Mouse (Mus musculus) MEL-GATA-1-ER (cell line): ENCODE data around the gene Fam240b.

Source experiments
- DNase-seq: peaks from one replicate; pipeline ENCODE4 v3.0.0-alpha.2; 2012; ENCODE audit warnings: low read depth; ENCODE audit errors: extremely low read depth

Gene Fam240b

DNA sequence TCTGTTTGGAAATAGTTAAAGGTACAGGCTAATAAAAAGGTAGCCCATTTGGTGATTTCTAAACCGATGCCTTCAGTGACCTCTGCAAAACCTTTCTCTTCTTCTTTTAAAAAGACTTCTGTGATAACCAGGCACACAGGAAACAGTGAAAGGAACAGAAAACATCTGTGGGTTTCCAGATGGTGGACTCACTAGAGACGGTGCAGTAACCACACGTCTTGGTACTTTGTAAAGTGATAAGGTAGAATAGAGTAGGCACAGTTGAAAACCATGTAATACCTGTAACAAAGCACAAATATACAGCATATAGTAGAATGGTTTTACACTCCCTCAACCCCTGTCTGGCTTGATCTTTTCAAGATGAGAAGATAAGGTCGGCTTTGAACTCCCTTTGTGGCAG, 57.0 kb downstream of the Fam240b start:
- DNase-seq = no peak

GRCm38 (mm10) chr13:64439471-64439870, 58.1 kb downstream of the Fam240b start:
- DNase-seq = no peak

GRCm38 (mm10) chr13:64438863-64439452, 58.6 kb downstream of the Fam240b start:
- DNase-seq = no peak

DNA sequence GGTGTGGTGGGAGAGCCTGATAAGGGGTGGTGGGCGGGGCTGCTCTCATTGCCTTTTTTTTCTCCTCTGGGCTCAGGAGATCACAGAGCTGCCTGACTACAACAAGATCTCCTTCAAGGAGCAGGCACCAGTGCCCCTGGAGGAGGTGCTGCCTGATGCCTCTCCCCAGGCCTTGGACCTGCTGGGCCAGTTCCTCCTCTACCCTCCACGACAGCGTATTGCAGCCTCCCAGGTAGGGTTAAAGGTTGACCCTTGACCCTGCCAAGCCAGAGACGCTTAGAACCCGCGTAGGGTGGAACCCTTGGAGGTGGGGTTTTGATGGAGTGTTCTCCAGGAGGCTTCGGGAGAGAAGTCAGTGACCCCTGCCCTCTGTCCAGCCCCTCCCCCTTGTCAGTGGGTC, 59.8 kb downstream of the Fam240b start:
- DNase-seq = no peak

GRCm38 (mm10) chr13:64432017-64432995, 65.3 kb downstream of the Fam240b start, which contains the start of gene Cdk20:
Gene Cdk20 (plus strand): TSS chr13:64432314.
- DNase-seq = peak; percentile 99
